ENCODE assay signal across 14 mouse cellular contexts in the genomic region with DNA sequence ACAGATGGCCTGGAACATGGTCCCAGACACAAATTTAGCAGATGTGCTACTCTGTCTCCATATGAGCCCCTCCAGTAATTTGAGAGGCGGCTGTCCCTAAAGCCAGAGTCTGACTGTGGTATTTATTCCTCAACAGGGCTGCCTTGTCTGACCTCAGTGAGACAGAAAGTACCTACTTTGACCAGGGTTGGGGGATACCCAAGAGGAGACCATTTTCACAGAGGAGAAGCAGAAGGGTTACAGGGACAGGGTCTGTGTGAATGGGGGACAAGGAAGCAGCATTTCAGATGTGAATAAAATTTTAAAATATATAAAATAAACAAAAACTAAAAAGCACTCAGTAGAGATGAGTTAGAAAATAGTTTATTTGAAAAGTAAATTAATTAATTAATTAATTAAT.
"Had no signal": no experiment of that assay in that cellular context is flagged by ENCODE, and none has a peak within 500 bp of the region (broad histone marks: within the 10 kb centered on the region; RNA-seq: fewer than 3 reads in every experiment).

No protein-coding gene starts in this region.

- DNase-seq: lung, adult 18-20 months; lung, embryonic 14.5 days; lung, postnatal 10 days; lung, postnatal 4 days; midbrain, embryonic 14.5 days; right cerebral cortex, postnatal 14 days; thymus, adult 2 months; thymus, postnatal 25 days; thymus, postnatal 4 days had no signal

- H3K4me1 ChIP-seq: liver, embryonic 12.5 days; neural tube, embryonic 13.5 days; stomach, embryonic 15.5 days had no signal

- H3K9me3 ChIP-seq: liver, embryonic 12.5 days; neural tube, embryonic 13.5 days; stomach, embryonic 15.5 days had no signal

- H3K4me3 ChIP-seq: liver, embryonic 12.5 days; neural tube, embryonic 13.5 days; stomach, embryonic 15.5 days had no signal

- H3K4me2 ChIP-seq: liver, embryonic 12.5 days; lung, embryonic 14.5 days; neural tube, embryonic 13.5 days; stomach, embryonic 15.5 days had no signal

- H3K27me3 ChIP-seq: liver, embryonic 12.5 days; neural tube, embryonic 13.5 days; stomach, embryonic 15.5 days had no signal

- ATAC-seq: liver, embryonic 12.5 days had no signal

- H3K27ac ChIP-seq: liver, embryonic 12.5 days; liver, embryonic 14.5 days; neural tube, embryonic 13.5 days; stomach, embryonic 15.5 days; stomach, postnatal 0 days had no signal

- H3K36me3 ChIP-seq: liver, embryonic 12.5 days; neural tube, embryonic 13.5 days; stomach, embryonic 15.5 days had no signal

- H3K9ac ChIP-seq: liver, embryonic 12.5 days; liver, embryonic 14.5 days; lung, embryonic 14.5 days; neural tube, embryonic 13.5 days; stomach, embryonic 15.5 days had no signal
